Mouse (Mus musculus) ES-E14 (cell line): ENCODE data around the gene Fbxo40. TPM values are rescaled to one million over a fixed set of nuclear protein-coding genes. Genes with fewer than 3 reads are reported as not detected.

ENCODE experiments used
- DNase-seq: peaks from one replicate; pipeline ENCODE4 v3.0.0-alpha.2; 2013; ENCODE audit warnings: low read depth, low spot score
- H3K27ac ChIP-seq: 2 replicates; pipeline ENCODE4 v1.5.1; 2012; ENCODE audit warnings: low read depth, mild to moderate bottlenecking, low read length, moderate library complexity, mixed read lengths; ENCODE audit not compliant: poor library complexity, insufficient read depth, severe bottlenecking
- H3K36me3 ChIP-seq: 2 replicates; pipeline ENCODE4 v1.6.1; 2012; ENCODE audit warnings: mild to moderate bottlenecking, low read length, moderate library complexity, mixed read lengths; ENCODE audit not compliant: control insufficient read depth, poor library complexity, insufficient read depth, severe bottlenecking
- H3K4me1 ChIP-seq, 2 experiments: fragments of 150-350 bp in 1 of 2; sonication (generic) in 1 of 2; 2 replicates each; pipeline ENCODE4 v1.6.1; 2012; ENCODE audit warnings: low read length in 2 of 2, mild to moderate bottlenecking in 1 of 2, mixed read lengths in 1 of 2; ENCODE audit not compliant: control insufficient read depth in 2 of 2, insufficient read depth in 2 of 2, poor library complexity in 1 of 2
- H3K4me3 ChIP-seq, 2 experiments: fragments of 150-350 bp in 1 of 2; sonication (generic) in 1 of 2; 2 replicates each; pipeline ENCODE4 v1.5.1; 2012; ENCODE audit warnings: low read length in 2 of 2, low read depth in 1 of 2, mild to moderate bottlenecking in 1 of 2, mixed read lengths in 1 of 2; ENCODE audit not compliant: insufficient read depth in 1 of 2, poor library complexity in 1 of 2, severe bottlenecking in 1 of 2
- H3K9ac ChIP-seq: 2 replicates; pipeline ENCODE4 v1.6.1; 2012; ENCODE audit warnings: low read depth, mild to moderate bottlenecking, low read length, mixed read lengths; ENCODE audit not compliant: poor library complexity, insufficient read depth, severe bottlenecking
- H3K9me3 ChIP-seq: fragments of 150-350 bp; sonication (generic); 2 replicates; pipeline ENCODE4 v1.6.1; 2012; ENCODE audit warnings: low read depth, mild to moderate bottlenecking, low read length; ENCODE audit not compliant: control insufficient read depth, insufficient read depth
- CHD2 ChIP-seq: IDR thresholded peaks from 2 replicates; pipeline ENCODE4 v1.6.1; 2014; ENCODE audit warnings: mild to moderate bottlenecking, low read depth, low read length, inconsistent platforms
- HCFC1 ChIP-seq: IDR thresholded peaks from 2 replicates; pipeline ENCODE4 v1.6.1; 2012; ENCODE audit warnings: low read length, inconsistent platforms, borderline replicate concordance; ENCODE audit not compliant: insufficient read depth
- MAFK ChIP-seq: IDR thresholded peaks from 2 replicates; pipeline ENCODE4 v1.6.1; 2014; ENCODE audit warnings: mild to moderate bottlenecking, low read depth, low read length, inconsistent platforms; ENCODE audit not compliant: insufficient read depth
- ZC3H11A ChIP-seq: IDR thresholded peaks from 2 replicates; pipeline ENCODE4 v1.6.1; 2012; ENCODE audit warnings: low read depth, mild to moderate bottlenecking, inconsistent platforms, low read length, borderline replicate concordance
- ZNF384 ChIP-seq: IDR thresholded peaks from 2 replicates; pipeline ENCODE4 v1.6.1; 2012; ENCODE audit warnings: low read depth, low read length, inconsistent platforms
- in situ Hi-C, 2 experiments: fragments of 600-800 bp; cut with MboI; formaldehyde crosslinking; loops; one replicate each; pipeline ENCODE4 v1.15.1; 2025; ENCODE audit warnings: low sequenced_read_pairs in 2 of 2, inconsistent platforms in 1 of 2; ENCODE audit not compliant: unreplicated experiment in 2 of 2
- total RNA-seq: library from RNA; depleted of rRNA; stranded (reverse); fragments of 300-350 nt; gene quantifications from 2 replicates; pipeline ENCODE4 v1.2.3, GENCODE M21; 2012

Gene Fbxo40
- total RNA-seq, 1 experiment: 0.09 TPM

GRCm38 (mm10) chr16:36985636-36986042, 4.6 kb downstream of the Fbxo40 start:
- TF ChIP-seq ZNF384 (no peak), CHD2 (no peak), ZC3H11A (no peak), HCFC1 (no peak), MAFK (no peak)
- in situ Hi-C loops: no loop called here
- H3K4me1 ChIP-seq: peaks cover 5% of the 10 kb centered on the region in 2 experiments; a peak in 2 of 4 replicates

GRCm38 (mm10) chr16:36983796-36984195, 6.5 kb downstream of the Fbxo40 start:
- H3K4me3 ChIP-seq: no peak overlapping the region
- no peak overlapping the region for H3K27ac ChIP-seq
- no peaks in the 10 kb centered on the region for H3K4me1 ChIP-seq
- H3K36me3 ChIP-seq: no peaks in the 10 kb centered on the region
- H3K9me3 ChIP-seq: no peaks in the 10 kb centered on the region
- in situ Hi-C loops: no loop called here
- no peak for DNase-seq
- H3K9ac ChIP-seq: no peak overlapping the region
- TF ChIP-seq MAFK (no peak), HCFC1 (no peak), ZNF384 (no peak), ZC3H11A (no peak), CHD2 (no peak)

More at GRCm38 (mm10) chr16:36985636-36986042, 4.6 kb downstream of the Fbxo40 start:
- Histone ChIP-seq H3K9me3 (no peaks in the 10 kb centered on the region), H3K4me3 (no peak overlapping the region), H3K36me3 (no peaks in the 10 kb centered on the region), H3K27ac (no peak overlapping the region), H3K9ac (no peak overlapping the region)
- no peak for DNase-seq

GRCm38 (mm10) chr16:36979127-36979526, 11.1 kb downstream of the Fbxo40 start:
- no peak for DNase-seq
- TF ChIP-seq HCFC1 (no peak), ZC3H11A (no peak), MAFK (no peak), CHD2 (no peak), ZNF384 (no peak)
- Histone ChIP-seq H3K9ac (no peak overlapping the region), H3K36me3 (no peaks in the 10 kb centered on the region), H3K4me1 (no peaks in the 10 kb centered on the region), H3K4me3 (no peak overlapping the region), H3K27ac (no peak overlapping the region), H3K9me3 (no peaks in the 10 kb centered on the region)
- in situ Hi-C loops: no loop called here

- no peaks in the 10 kb centered on the region for H3K36me3 ChIP-seq
- no peaks in the 10 kb centered on the region for H3K9me3 ChIP-seq
- no peak overlapping the region for H3K4me3 ChIP-seq
- no peak overlapping the region for H3K9ac ChIP-seq
- no peak overlapping the region for H3K27ac ChIP-seq
- in situ Hi-C loops: no loop called here
- no peak for TF ChIP-seq ZC3H11A
- no peak for TF ChIP-seq HCFC1
- no peak for TF ChIP-seq CHD2
- TF ChIP-seq ZNF384: no peak
- no peak for TF ChIP-seq MAFK
- H3K4me1 ChIP-seq: no peaks in the 10 kb centered on the region; a peak in 1 of 4 replicates
- DNase-seq: no peak
Observed at GRCm38 (mm10) chr16:36963415-36963814, 26.9 kb downstream of the Fbxo40 start.

- Histone ChIP-seq H3K4me3 (no peak overlapping the region), H3K27ac (no peak overlapping the region), H3K9me3 (no peaks in the 10 kb centered on the region), H3K4me1 (no peaks in the 10 kb centered on the region), H3K36me3 (no peaks in the 10 kb centered on the region), H3K9ac (no peak overlapping the region)
- DNase-seq: no peak
- no peak for TF ChIP-seq ZNF384
- in situ Hi-C loops: no loop called here
Observed at GRCm38 (mm10) chr16:36955106-36955505, 35.2 kb downstream of the Fbxo40 start.
